Mouse (Mus musculus): ENCODE results near the gene Vmn2r76. TPM values are rescaled to one million over a fixed set of nuclear protein-coding genes. Genes with fewer than 3 reads are reported as not detected.
"Not testable (repeated sequence)": the region's sequence is repeated elsewhere in the genome, so short reads cannot be mapped to it uniquely, and the experiment has no call there.

Vmn2r76 gene
- not detected in 2 replicates for total RNA-seq (2014; fragmentation: Nextera tagmentation)
- total RNA-seq (2017) = not detected in 2 replicates

DNA sequence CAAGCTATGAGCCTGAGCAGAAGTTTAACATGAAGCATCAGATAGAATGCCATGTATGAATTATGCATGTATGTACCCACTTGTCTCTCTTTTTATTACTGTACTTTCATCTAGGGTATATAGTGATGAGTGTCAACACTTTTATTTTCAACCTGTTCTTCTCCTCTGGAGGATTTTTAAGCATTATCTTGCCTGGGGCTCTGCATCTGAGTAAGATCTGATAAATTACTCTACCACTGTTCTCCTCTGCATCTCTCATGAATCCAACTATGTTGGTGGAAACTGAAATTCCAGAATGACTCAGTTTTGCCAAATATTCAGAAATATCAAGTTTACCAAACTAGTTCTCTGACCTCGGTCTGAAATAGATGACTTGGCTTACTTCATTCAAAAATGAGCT lies at the start of gene Vmn2r76:
TSS of gene Vmn2r76 (minus strand) at position 101 of the 400 bp plus-strand sequence.
- ATAC-seq (replicated peaks; ENCODE audit: low FRiP score, low TSS enrichment, poor library complexity, severe bottlenecking) = no peak

DNA sequence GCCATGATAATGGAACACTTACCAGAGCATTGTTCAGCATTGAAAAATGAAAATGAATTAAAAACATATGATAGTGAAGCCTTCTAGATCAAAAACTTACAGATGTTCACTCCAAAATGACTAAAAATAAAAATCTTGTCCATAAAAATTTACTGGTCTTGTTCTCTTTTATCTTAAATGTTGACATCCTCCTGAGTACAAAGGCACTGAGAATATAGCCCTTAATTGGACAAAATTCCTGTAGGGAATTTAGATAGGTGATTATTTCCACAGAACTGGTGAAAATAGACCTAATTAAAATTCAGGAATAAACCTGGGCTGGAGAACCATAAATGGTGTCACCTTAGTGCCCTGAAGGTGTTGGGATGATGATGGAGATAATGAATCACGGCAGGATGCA lies 31.0 kb upstream of the Vmn2r76 start, which contains the start of gene Olfr310:
TSS of gene Olfr310 (minus strand) at position 101 of the 400 bp plus-strand sequence.
- ATAC-seq (replicated peaks; ENCODE audit: low FRiP score, low TSS enrichment, poor library complexity, severe bottlenecking) = no peak

DNA sequence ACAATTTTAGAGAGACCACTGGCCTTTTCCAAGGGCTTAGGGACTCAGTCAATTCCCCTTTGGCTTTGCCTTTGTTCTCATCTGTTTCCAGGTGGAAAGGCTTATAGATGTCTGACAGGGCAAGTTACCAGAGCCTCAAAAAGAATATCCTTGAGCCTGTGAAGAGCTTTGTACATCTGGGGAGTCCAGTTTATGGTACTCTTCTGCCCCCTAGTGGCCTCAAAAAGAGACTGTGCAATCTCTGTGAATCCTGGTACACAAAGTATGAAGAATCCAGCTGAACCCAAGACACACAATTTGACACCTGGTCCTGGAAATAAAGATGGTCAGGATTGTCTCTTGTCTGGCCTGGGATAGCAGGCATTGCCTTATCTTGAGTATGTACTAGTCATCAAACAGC lies 34.8 kb downstream of the Vmn2r76 start:
- no peak for ATAC-seq (replicated peaks; ENCODE audit: low FRiP score, low TSS enrichment, poor library complexity, severe bottlenecking)

DNA sequence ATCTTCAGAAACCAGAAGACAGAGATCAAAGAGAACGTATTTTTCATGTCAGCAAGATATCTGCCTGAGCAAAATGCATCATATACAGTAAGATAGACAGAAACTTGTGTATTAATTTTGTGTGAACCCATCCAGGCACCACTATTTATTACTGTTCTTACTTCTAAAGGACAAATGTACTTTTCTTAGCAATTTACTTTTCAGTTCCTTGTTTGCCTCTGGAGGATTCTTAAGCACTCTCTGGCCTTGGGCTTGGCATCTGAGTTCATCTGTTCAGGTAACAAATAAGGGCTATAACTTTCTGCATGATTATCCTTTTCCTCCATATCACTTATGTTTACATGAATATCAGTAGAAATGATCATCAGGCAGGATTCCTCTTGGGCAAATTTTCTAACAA lies 74.4 kb downstream of the Vmn2r76 start, which contains the start of gene Vmn2r75:
TSS of gene Vmn2r75 (minus strand) at position 101 of the 400 bp plus-strand sequence.
- not testable (repeated sequence) for ATAC-seq (replicated peaks; ENCODE audit: low FRiP score, low TSS enrichment, poor library complexity, severe bottlenecking)

Other genes with a start within 250 kb of the Vmn2r76 start
- gene Vmn2r75, start 74.5 kb downstream of the Vmn2r76 start, total RNA-seq (2014; fragmentation: Nextera tagmentation) = not detected in 2 replicates
- gene Vmn2r75, start 74.5 kb downstream of the Vmn2r76 start, total RNA-seq (2017) = not detected in 2 replicates
- not detected in 2 replicates for gene Olfr310, start 30.9 kb upstream of the Vmn2r76 start, total RNA-seq (2014; fragmentation: Nextera tagmentation)
- not detected in 2 replicates for gene Olfr310, start 30.9 kb upstream of the Vmn2r76 start, total RNA-seq (2017)
- not detected in 2 replicates for gene Olfr309, start 67.4 kb upstream of the Vmn2r76 start, total RNA-seq (2014; fragmentation: Nextera tagmentation)
- gene Olfr309, start 67.4 kb upstream of the Vmn2r76 start, total RNA-seq (2017) = not detected in 2 replicates
- gene Olfr308, start 79.3 kb upstream of the Vmn2r76 start, total RNA-seq (2014; fragmentation: Nextera tagmentation) = not detected in 2 replicates
- gene Olfr308, start 79.3 kb upstream of the Vmn2r76 start, total RNA-seq (2017) = not detected in 2 replicates
- not detected in 2 replicates for gene Olfr307, start 91.3 kb upstream of the Vmn2r76 start, total RNA-seq (2014; fragmentation: Nextera tagmentation)
- not detected in 2 replicates for gene Olfr307, start 91.3 kb upstream of the Vmn2r76 start, total RNA-seq (2017)
- not detected in 2 replicates for gene Olfr305, start 120.6 kb upstream of the Vmn2r76 start, total RNA-seq (2014; fragmentation: Nextera tagmentation)
- not detected in 2 replicates for gene Olfr305, start 120.6 kb upstream of the Vmn2r76 start, total RNA-seq (2017)
- gene Olfr304, start 140.3 kb upstream of the Vmn2r76 start, total RNA-seq (2014; fragmentation: Nextera tagmentation) = not detected in 2 replicates
- gene Olfr304, start 140.3 kb upstream of the Vmn2r76 start, total RNA-seq (2017) = not detected in 2 replicates
- not detected in 2 replicates for gene Olfr303, start 151.5 kb upstream of the Vmn2r76 start, total RNA-seq (2014; fragmentation: Nextera tagmentation)
- gene Olfr303, start 151.5 kb upstream of the Vmn2r76 start, total RNA-seq (2017) = not detected in 2 replicates
- gene Olfr301, start 157.5 kb upstream of the Vmn2r76 start, total RNA-seq (2014; fragmentation: Nextera tagmentation) = not detected in 2 replicates
- not detected in 2 replicates for gene Olfr301, start 157.5 kb upstream of the Vmn2r76 start, total RNA-seq (2017)
- not detected in 2 replicates for gene Olfr299, start 213.6 kb upstream of the Vmn2r76 start, total RNA-seq (2014; fragmentation: Nextera tagmentation)
- gene Olfr299, start 213.6 kb upstream of the Vmn2r76 start, total RNA-seq (2017) = not detected in 2 replicates
- not detected in 2 replicates for gene Olfr298, start 246.2 kb upstream of the Vmn2r76 start, total RNA-seq (2014; fragmentation: Nextera tagmentation)
- gene Olfr298, start 246.2 kb upstream of the Vmn2r76 start, total RNA-seq (2017) = not detected in 2 replicates

All from megakaryocyte-erythroid progenitor cell, adult 5-6 weeks (primary cell).